Mouse (Mus musculus): ENCODE measurements around the gene Dusp22.

DNA sequence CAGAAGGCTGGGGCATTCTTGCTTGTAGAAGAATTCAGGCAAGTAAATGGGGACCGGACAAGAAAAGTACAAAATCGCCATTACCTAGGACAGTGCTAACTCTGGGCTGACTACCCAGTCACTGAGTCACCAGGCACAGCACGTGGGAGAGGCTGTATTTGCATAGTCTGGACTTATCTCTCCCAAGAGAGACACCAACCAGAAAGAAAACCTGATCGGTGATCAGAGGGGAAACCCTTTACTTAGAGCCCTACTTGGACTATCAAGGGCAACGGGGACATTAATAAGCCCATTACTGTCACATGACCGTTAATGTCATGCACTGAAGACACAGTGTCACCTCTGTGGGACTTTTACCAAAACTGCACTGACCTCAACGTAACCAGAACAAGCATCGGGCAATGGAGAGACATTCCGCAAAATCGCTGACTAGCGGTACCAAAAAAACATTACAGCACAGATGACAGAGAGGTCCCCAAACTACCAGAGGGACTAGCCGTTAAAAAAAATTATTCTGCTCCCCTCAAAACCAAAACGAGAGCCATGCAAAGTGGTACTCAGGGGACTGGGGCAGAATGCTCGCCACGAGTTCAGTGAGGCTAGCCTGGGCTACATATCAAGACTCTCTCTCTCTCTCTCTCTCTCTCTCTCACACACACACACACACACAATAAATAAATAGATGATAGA is 70.5 kb downstream of the Dusp22 start:
- no peak for TF ChIP-seq POLR2A (IDR thresholded peaks at IDR 0.05; ENCODE audit: low read depth, low read length)
- TF ChIP-seq CTCF (IDR thresholded peaks at IDR 0.05; ENCODE audit: extremely low read depth, insufficient read depth, insufficient read length, insufficient replicate concordance) = no peak

Measured in spleen, adult 2 months (tissue).